Mouse (Mus musculus) thymus, adult 2 months (tissue): ENCODE data around the gene Casp7.

Source experiments
- CTCF ChIP-seq: fragments of 200-500 bp; IDR thresholded peaks from 2 replicates; pipeline ENCODE4 v1.5.1; 2012; ENCODE audit warnings: mild to moderate bottlenecking, control low read depth, low read length, moderate library complexity, borderline replicate concordance; ENCODE audit not compliant: control insufficient read depth, poor library complexity, insufficient read depth; ENCODE audit errors: extremely low read depth
- POLR2A ChIP-seq: fragments of 200-500 bp; IDR thresholded peaks from 2 replicates; pipeline ENCODE4 v1.6.1; 2012; ENCODE audit warnings: mild to moderate bottlenecking, low read length, control low read depth, moderate library complexity; ENCODE audit not compliant: control insufficient read depth, poor library complexity, insufficient read depth; ENCODE audit errors: extremely low read depth

DNA sequence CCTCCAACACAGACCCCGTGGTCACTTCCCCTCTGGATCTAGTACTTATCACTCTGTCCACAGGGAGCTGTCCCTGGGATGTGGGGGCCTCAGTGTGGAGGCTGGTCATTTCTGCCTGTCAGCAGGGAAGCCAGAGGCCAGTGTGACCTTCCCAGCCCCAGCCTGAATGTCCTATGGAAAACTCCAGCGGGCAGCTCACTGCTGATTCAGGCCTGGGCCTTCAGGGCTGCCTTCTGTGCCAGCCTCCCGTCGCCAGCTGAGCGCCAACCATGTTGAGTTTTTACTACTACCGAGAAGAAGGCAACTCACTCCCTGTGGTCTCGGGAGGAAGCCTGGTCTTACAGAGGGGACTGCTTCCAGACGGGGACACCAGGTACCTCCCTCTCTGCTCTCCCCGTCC is 28.6 kb downstream of the Casp7 start:
- TF ChIP-seq POLR2A (no peak), CTCF (no peak)
